Mouse (Mus musculus) liver, embryonic 16.5 days (tissue): ENCODE measurements around the gene Micu2. TPM values are rescaled to one million over a fixed set of nuclear protein-coding genes. Genes with fewer than 3 reads are reported as not detected.

Source experiments
- ATAC-seq: fragments of 200-750 bp; cut with Nextera tagmentation; 2 replicates; pipeline ENCODE4 v1.8.0; 2017; ENCODE audit warnings: low read depth, mild to moderate bottlenecking, moderate number of reproducible peaks, moderate library complexity
- H3K27ac ChIP-seq: fragments of 300-500 bp; sonication (generic); 2 replicates; pipeline ENCODE4 v1.5.1; 2014; ENCODE audit warnings: mild to moderate bottlenecking, low read length
- H3K27me3 ChIP-seq: fragments of 300-500 bp; sonication (generic); 2 replicates; pipeline ENCODE4 v1.6.1; 2014; ENCODE audit warnings: low read depth, low read length, mixed read lengths; ENCODE audit not compliant: control insufficient read depth, insufficient read depth
- H3K36me3 ChIP-seq: fragments of 300-500 bp; sonication (generic); 2 replicates; pipeline ENCODE4 v1.6.1; 2014; ENCODE audit warnings: mild to moderate bottlenecking; ENCODE audit not compliant: control insufficient read depth, insufficient read depth
- H3K4me1 ChIP-seq: fragments of 300-500 bp; sonication (generic); 2 replicates; pipeline ENCODE4 v1.6.1; 2014; ENCODE audit warnings: low read depth, low read length, mixed read lengths; ENCODE audit not compliant: control insufficient read depth
- H3K4me2 ChIP-seq: fragments of 300-500 bp; sonication (generic); 2 replicates; pipeline ENCODE4 v1.6.1; 2014; ENCODE audit warnings: low read depth, low read length, mixed read lengths
- H3K4me3 ChIP-seq: fragments of 300-500 bp; sonication (generic); 2 replicates; pipeline ENCODE4 v1.5.1; 2014; ENCODE audit warnings: low read depth, mild to moderate bottlenecking, low read length
- H3K9ac ChIP-seq: fragments of 300-500 bp; sonication (generic); 2 replicates; pipeline ENCODE4 v1.6.1; 2014; ENCODE audit warnings: low read depth, low read length
- H3K9me3 ChIP-seq: fragments of 300-500 bp; sonication (generic); replicated peaks from 2 replicates; pipeline ENCODE4 v1.6.1; 2016; ENCODE audit warnings: low read length; ENCODE audit not compliant: control insufficient read depth
- WGBS: fragments of 180-500 bp; shearing (Covaris S2); extraction: QIAGEN DNeasy Blood & Tissue Kit; methylation state at CpG from one replicate; pipeline ENCODE4 v1.1.7; 2014; ENCODE audit not compliant: insufficient replicate concordance; 5-methylcytosine and 5-hydroxymethylcytosine counted together
- polyA plus RNA-seq: library from polyadenylated mRNA; unstranded; fragments of >200 nt; fragmentation: Nextera tagmentation; extraction: Ambion mirVana; gene quantifications from 2 replicates; pipeline ENCODE4 v1.2.1, GENCODE M21; 2015

Gene Micu2
- polyA plus RNA-seq, 1 experiment from 2014 or later, result 34.1 TPM

DNA sequence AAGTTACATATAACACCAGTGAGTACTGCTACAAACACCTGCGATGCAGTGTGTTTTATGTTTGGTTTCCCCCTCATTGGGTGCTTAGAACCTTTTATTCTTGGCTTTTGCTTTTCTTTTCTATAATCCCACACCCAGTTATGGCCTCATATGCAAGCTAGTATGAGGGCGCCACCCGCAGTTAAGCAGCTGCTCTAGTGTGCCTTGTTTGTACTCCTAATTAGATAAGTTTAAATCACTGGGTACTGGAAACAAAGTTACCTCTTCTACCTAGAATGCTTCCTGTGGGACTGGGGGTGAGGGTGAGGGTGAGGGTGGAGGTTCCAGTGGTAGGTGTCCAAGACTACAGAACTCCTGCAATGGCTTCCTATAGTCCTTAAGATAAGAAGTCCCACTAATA lies 2.9 kb downstream of the Micu2 start:
- Histone ChIP-seq H3K9ac (no peak overlapping the region), H3K4me1 (peaks cover 12% of the 10 kb centered on the region), H3K27me3 (no peaks in the 10 kb centered on the region), H3K36me3 (no peaks in the 10 kb centered on the region; the same call in 1 of the 2 replicates), H3K9me3 (no peaks in the 10 kb centered on the region), H3K4me3 (no peak overlapping the region), H3K4me2 (no peak overlapping the region), H3K27ac (no peak overlapping the region)
- WGBS, result 81% methylated on average over 3 of the region's 3 CpGs
- ATAC-seq, result no peak

DNA sequence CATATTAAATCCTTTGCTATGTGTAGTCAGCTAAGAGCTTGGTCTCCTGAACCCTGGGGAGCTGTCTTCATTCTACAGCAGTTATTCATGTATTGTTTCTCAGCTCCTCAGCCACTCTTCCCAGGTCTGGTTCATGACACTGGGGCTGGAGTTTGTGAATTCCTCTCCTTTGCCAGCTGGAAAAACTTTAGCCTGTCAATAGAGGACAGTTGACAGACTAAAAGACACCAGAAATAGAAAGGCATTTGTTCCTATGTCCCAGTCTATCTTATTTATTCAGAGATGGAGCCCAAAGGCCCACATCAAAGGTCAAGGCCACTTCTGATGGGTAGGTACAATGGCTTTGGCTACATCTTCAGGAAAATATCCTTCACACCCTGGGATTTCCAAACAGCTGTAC lies 7.3 kb downstream of the Micu2 start:
- Histone ChIP-seq H3K4me3 (no peak overlapping the region), H3K36me3 (no peaks in the 10 kb centered on the region; the same call in 1 of the 2 replicates), H3K27ac (no peak overlapping the region), H3K4me2 (no peak overlapping the region), H3K27me3 (no peaks in the 10 kb centered on the region), H3K9ac (no peak overlapping the region), H3K4me1 (peaks cover 3% of the 10 kb centered on the region), H3K9me3 (no peaks in the 10 kb centered on the region)
- ATAC-seq, result no peak

DNA sequence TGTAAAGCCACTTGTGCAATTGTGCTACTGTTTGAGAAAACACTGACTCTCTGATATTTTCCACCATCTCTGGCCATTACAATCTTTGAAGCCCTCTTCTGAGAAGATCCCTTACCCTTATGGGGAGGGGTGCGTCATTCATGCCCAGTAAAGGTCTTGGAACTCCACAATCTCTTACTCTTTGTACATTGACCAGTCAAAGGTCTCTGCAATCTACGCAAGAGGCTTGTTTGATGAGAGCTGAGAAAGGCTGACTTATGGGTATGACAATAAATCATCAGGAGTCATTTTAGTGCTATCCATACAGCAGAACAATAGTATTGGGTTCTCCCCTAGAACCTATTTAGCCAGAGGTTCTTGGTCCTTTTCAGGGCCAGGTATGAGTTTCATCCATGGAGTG lies 9.9 kb downstream of the Micu2 start:
- H3K27ac ChIP-seq, result no peak overlapping the region
- H3K9me3 ChIP-seq, result no peaks in the 10 kb centered on the region
- no peak overlapping the region for H3K9ac ChIP-seq
- no peaks in the 10 kb centered on the region for H3K27me3 ChIP-seq
- H3K36me3 ChIP-seq, result no peaks in the 10 kb centered on the region; the same call in 1 of the 2 replicates
- no peaks in the 10 kb centered on the region for H3K4me1 ChIP-seq
- no peak for ATAC-seq
- H3K4me2 ChIP-seq, result no peak overlapping the region
- 80% methylated on average over 2 of the region's 2 CpGs for WGBS
- H3K4me3 ChIP-seq, result no peak overlapping the region

DNA sequence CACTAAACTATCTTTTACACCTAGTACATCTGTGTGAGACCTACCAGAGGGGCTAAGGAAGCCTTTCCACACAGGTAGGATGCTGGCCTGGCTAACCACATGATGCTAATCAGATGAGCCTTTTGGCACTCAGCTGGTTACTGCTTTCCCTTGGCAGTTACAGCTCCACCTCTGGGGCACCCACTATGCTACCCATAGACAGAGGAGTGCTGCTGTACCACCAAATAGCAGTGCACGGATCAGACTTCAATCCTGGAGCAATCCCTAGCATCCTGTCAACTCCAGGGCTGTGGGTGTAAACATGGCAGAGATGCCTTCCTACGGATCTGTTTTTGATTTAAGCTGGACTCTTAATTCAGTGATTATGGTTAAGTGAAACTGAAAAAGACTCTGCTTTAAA lies 13.3 kb downstream of the Micu2 start:
- Histone ChIP-seq H3K9ac (no peak overlapping the region), H3K4me3 (no peak overlapping the region), H3K27ac (no peak overlapping the region), H3K36me3 (no peaks in the 10 kb centered on the region; the same call in 1 of the 2 replicates), H3K4me2 (no peak overlapping the region), H3K27me3 (no peaks in the 10 kb centered on the region), H3K4me1 (no peaks in the 10 kb centered on the region), H3K9me3 (no peaks in the 10 kb centered on the region)
- ATAC-seq, result no peak
- 78% methylated on average over 2 of the region's 2 CpGs for WGBS

DNA sequence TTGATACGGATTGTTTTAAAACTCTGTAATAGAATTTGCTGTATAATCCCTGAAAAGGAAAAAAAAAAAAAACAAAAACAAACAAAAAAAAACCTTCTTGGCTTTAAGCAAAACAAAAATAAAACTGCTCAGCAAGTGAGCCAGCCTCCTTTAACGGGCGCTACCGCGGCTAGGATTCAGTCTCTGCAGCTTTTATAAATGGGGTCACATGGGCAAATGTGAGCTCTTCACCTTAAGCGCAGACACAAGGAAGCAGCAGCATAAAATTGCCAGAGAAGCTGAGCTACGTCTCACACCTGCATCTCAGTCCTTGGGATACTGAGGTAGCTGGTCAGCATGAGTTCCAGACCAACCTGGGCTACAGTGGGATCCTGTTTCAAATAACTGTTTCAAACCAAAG lies 16.6 kb downstream of the Micu2 start:
- Histone ChIP-seq H3K4me2 (no peak overlapping the region), H3K4me3 (no peak overlapping the region), H3K27me3 (no peaks in the 10 kb centered on the region), H3K4me1 (no peaks in the 10 kb centered on the region), H3K9me3 (no peaks in the 10 kb centered on the region), H3K27ac (no peak overlapping the region), H3K36me3 (no peaks in the 10 kb centered on the region), H3K9ac (no peak overlapping the region)
- no peak for ATAC-seq
- WGBS, result 58% methylated on average over 7 of the region's 7 CpGs

DNA sequence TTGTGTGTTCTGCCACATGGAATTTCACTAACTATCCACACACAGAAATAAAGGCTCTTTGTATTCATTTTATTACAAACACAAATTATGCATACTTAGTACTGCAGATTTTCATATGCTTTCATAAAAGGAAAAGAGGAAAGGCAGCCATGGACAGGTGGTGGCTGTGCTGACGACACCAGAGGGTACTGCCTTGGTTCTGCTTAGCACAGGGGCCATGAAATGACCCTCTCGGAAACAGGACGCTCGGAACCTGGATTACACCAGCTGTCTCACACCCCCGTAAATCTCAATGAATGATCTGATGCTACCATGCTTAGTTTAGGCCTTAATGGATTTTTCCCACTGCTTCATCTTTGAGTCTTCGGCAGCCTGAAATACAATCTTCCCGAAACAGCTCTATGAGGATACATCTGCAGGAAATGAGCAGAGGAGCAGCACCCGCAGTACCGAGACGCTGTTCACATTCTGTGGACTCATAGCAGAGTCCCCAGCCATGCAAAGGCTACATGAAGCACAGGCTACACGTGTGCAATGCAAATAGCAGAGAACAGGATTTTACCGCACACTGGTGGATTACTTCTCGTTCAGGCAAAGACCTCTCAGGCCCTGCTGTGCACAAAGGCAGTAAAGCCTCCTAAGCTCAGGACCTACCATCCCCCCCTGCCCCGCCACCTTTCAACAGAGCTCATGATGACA lies 17.2 kb downstream of the Micu2 start:
- Histone ChIP-seq H3K4me2 (no peak overlapping the region), H3K9me3 (no peaks in the 10 kb centered on the region), H3K27me3 (no peaks in the 10 kb centered on the region), H3K4me3 (no peak overlapping the region), H3K9ac (no peak overlapping the region), H3K27ac (no peak overlapping the region), H3K4me1 (no peaks in the 10 kb centered on the region), H3K36me3 (no peaks in the 10 kb centered on the region)
- no peak for ATAC-seq
- WGBS, result 46% methylated on average over 14 of the region's 14 CpGs

DNA sequence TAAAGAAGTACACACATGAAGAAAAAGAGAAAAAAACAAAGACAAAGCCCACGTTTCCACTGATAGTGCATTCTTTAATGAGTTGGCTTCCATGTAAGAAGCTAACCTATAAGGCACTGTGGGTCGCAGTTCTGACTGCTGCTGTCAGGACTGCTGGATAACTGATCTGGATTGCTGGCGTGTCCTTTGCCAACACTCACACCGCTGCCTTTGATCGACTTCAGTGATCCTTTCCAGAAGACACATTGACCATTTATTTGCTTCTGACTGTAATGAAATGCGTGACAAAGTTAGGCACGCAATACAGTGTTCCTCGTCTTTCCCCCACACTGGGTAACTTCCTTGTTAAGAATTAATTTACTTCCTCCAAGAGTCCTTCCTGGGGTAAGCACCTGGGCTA lies 18.3 kb downstream of the Micu2 start:
- H3K4me1 ChIP-seq, result no peaks in the 10 kb centered on the region
- no peak overlapping the region for H3K27ac ChIP-seq
- H3K4me3 ChIP-seq, result no peak overlapping the region
- H3K9ac ChIP-seq, result no peak overlapping the region
- no peaks in the 10 kb centered on the region for H3K36me3 ChIP-seq
- WGBS, result 70% methylated on average over 8 of the region's 8 CpGs
- no peak for ATAC-seq
- H3K9me3 ChIP-seq, result no peaks in the 10 kb centered on the region
- H3K27me3 ChIP-seq, result no peaks in the 10 kb centered on the region
- no peak overlapping the region for H3K4me2 ChIP-seq

DNA sequence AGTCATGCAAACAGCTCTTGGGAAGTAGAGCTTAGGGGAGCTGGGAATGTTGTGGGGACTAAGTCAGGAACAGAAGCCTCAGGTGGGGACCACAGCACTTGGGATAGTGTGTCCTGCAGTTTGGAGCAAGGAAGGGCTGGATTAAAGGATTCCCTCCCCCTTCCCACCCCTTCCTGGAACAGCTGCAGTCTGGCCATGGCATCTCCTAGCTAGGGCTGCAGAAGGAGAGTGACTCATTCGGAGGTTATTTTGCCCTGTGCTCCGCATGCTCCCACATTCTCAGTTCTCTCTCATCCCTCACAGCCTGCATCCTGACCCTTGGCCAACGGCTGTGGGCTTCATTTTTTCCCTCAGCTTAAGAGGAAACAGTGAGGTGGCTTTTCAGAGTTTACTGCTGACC lies 18.9 kb downstream of the Micu2 start:
- Histone ChIP-seq H3K4me1 (no peaks in the 10 kb centered on the region), H3K4me2 (no peak overlapping the region), H3K9ac (no peak overlapping the region), H3K27me3 (no peaks in the 10 kb centered on the region), H3K4me3 (no peak overlapping the region), H3K27ac (no peak overlapping the region), H3K36me3 (no peaks in the 10 kb centered on the region), H3K9me3 (no peaks in the 10 kb centered on the region)
- 55% methylated on average over 3 of the region's 3 CpGs for WGBS
- ATAC-seq, result no peak

DNA sequence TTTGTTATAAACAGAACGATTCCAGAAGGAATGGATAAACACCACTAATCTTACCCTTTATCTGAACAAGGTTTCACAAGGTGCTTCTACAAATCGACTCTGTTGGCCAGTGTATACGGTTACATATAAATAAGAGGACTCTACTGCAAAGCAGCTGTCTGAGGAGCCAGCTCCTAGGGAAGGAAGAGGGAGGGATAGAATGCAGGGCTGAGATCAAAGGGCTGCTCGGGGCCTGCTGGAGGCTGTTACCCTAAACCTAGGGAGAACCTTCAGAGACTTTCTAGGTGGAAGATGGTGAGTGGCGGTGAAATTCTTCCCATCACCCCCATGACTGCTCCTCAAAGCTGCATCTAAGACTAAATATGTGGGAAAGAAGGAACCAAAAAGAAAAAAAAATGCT lies 20.9 kb downstream of the Micu2 start:
- ATAC-seq, result no peak
- H3K4me1 ChIP-seq, result no peaks in the 10 kb centered on the region
- H3K27me3 ChIP-seq, result no peaks in the 10 kb centered on the region
- H3K27ac ChIP-seq, result no peak overlapping the region
- H3K9ac ChIP-seq, result no peak overlapping the region
- H3K36me3 ChIP-seq, result no peaks in the 10 kb centered on the region
- H3K4me2 ChIP-seq, result no peak overlapping the region
- no peak overlapping the region for H3K4me3 ChIP-seq
- WGBS, result 58% methylated on average over 5 of the region's 5 CpGs
- H3K9me3 ChIP-seq, result no peaks in the 10 kb centered on the region
